Mouse (Mus musculus): ENCODE results near the gene Mafb. TPM values are rescaled to one million over a fixed set of nuclear protein-coding genes. Genes with fewer than 3 reads are reported as not detected.

Mafb gene
- polyA plus RNA-seq, 2 experiments: 20.8 to 24.5 TPM

DNA sequence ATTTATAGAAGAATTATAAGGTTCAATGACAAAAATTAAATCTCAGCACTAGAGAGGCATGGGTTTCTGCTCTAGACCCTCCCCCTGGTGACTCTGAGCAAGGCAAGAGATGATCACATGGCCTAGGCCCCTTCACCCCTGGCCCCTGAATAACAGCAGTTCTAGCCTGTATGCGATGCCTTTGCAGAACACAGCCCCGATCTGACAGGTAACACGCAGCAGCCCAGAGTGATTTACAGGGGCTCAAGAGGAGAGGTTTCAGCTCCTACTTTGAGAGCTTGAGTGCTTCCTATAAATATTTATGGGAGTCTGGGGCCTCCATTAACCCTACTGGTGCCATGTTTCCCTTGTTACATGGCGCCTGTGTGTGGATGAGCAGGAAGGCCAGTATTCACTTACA, 9.4 kb downstream of the Mafb start:
- ATAC-seq (ENCODE audit: low FRiP score, low read depth) (no peak), DNase-seq (ENCODE audit: low spot score) (no peak)
- Histone ChIP-seq H3K4me1 (ENCODE audit: control insufficient read depth, insufficient read depth, low read length) (peaks cover 13% of the 10 kb centered on the region), H3K4me2 (replicated peaks; ENCODE audit: low read depth, low read length, severe bottlenecking) (no peak overlapping the region), H3K9me3 (ENCODE audit: control insufficient read depth, low read length) (no peaks in the 10 kb centered on the region), H3K4me3 (replicated peaks; ENCODE audit: low read length) (no peak overlapping the region), H3K27ac (replicated peaks; ENCODE audit: low read depth, low read length) (no peak overlapping the region), H3K9ac (ENCODE audit: low read depth, low read length, severe bottlenecking) (no peak overlapping the region), H3K36me3 (ENCODE audit: control insufficient read depth, insufficient read depth, low read length) (no peaks in the 10 kb centered on the region), H3K27me3 (ENCODE audit: control insufficient read depth, insufficient read depth, low read length) (peaks cover 46% of the 10 kb centered on the region)
- WGBS: 15% methylated on average over 4 of the region's 4 CpGs
- TF ChIP-seq POLR2A (IDR thresholded peaks at IDR 0.05; ENCODE audit: borderline replicate concordance, extremely low read depth, insufficient read depth, insufficient read length): no peak

DNA sequence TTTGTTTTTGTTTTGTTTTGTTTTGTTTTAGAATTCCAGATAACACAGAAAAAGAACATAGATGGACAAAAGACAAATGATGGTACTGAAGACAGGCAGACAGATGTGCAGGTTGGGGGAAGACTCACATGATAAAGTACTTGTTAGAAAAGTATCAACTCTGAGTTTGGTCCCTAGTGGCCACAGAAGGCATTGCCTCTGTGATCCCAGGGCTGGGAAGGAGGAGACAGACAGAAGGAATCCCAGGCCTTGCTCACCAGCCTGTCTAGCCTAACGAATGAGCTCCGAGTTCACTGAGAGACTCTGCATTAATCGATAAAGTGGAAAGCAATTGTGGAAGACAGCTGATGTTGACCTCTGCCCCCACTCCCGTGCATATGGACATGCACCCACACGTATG, 10.7 kb downstream of the Mafb start:
- Histone ChIP-seq H3K4me1 (ENCODE audit: control insufficient read depth, insufficient read depth, low read length) (peaks cover 13% of the 10 kb centered on the region), H3K9ac (ENCODE audit: low read depth, low read length, severe bottlenecking) (no peak overlapping the region), H3K27me3 (ENCODE audit: control insufficient read depth, insufficient read depth, low read length) (peaks cover 34% of the 10 kb centered on the region), H3K27ac (replicated peaks; ENCODE audit: low read depth, low read length) (no peak overlapping the region), H3K4me2 (replicated peaks; ENCODE audit: low read depth, low read length, severe bottlenecking) (no peak overlapping the region), H3K4me3 (replicated peaks; ENCODE audit: low read length) (no peak overlapping the region), H3K36me3 (ENCODE audit: control insufficient read depth, insufficient read depth, low read length) (no peaks in the 10 kb centered on the region), H3K9me3 (ENCODE audit: control insufficient read depth, low read length) (no peaks in the 10 kb centered on the region)
- 53% methylated on average over 5 of the region's 5 CpGs for WGBS
- no peak for TF ChIP-seq POLR2A (IDR thresholded peaks at IDR 0.05; ENCODE audit: borderline replicate concordance, extremely low read depth, insufficient read depth, insufficient read length)
- ATAC-seq (ENCODE audit: low FRiP score, low read depth) (no peak), DNase-seq (ENCODE audit: low spot score) (no peak)

DNA sequence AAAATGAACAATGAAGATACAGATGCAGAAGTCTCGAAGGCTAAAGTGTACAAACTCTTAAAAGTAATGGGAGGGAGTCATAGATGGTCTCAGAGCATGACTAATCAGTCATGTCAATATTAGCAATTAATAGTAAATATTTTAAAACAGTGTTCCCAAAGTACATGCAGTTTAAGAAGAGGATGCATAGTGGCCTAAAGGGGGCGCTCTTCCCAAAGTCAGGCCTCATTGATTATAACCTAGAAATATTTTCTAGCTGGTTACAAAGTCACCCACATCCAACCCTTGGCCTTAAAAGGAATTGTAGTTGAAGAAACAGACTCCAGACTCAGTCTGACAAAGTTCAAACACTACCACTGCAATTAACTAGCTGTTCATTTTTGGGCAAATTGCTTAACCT, 12.5 kb downstream of the Mafb start:
- H3K4me1 ChIP-seq (ENCODE audit: control insufficient read depth, insufficient read depth, low read length): peaks cover 7% of the 10 kb centered on the region
- DNase-seq (ENCODE audit: low spot score) (no peak), ATAC-seq (ENCODE audit: low FRiP score, low read depth) (no peak)
- no peaks in the 10 kb centered on the region for H3K9me3 ChIP-seq (ENCODE audit: control insufficient read depth, low read length)
- H3K36me3 ChIP-seq (ENCODE audit: control insufficient read depth, insufficient read depth, low read length): no peaks in the 10 kb centered on the region
- WGBS: 64% methylated on average over 2 of the region's 2 CpGs
- TF ChIP-seq POLR2A (IDR thresholded peaks at IDR 0.05; ENCODE audit: borderline replicate concordance, extremely low read depth, insufficient read depth, insufficient read length): no peak
- H3K27me3 ChIP-seq (ENCODE audit: control insufficient read depth, insufficient read depth, low read length): peaks cover 17% of the 10 kb centered on the region
- H3K9ac ChIP-seq (ENCODE audit: low read depth, low read length, severe bottlenecking): no peak overlapping the region
- no peak overlapping the region for H3K27ac ChIP-seq (replicated peaks; ENCODE audit: low read depth, low read length)
- no peak overlapping the region for H3K4me3 ChIP-seq (replicated peaks; ENCODE audit: low read length)
- no peak overlapping the region for H3K4me2 ChIP-seq (replicated peaks; ENCODE audit: low read depth, low read length, severe bottlenecking)

DNA sequence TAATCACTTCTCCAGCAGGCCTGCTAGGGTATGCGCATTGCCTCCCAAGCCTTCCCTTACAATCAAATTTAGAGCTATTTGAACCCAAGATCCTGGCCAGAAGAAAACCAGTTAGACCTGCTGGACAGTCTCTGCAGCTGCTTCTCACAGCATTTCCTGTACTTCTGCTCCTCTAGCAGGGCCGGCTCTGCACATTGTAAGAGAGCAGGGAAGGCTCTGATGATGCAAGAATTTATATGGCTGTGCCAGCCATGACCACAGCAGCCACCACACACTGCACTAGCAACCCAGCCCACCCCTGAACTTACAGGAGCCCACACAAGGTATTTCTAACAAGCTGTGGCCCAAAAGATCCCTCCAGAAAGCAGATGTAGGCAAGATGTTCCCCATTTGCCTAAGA, 13.3 kb downstream of the Mafb start:
- no peak overlapping the region for H3K4me3 ChIP-seq (replicated peaks; ENCODE audit: low read length)
- WGBS: 33% methylated on average over 2 of the region's 2 CpGs
- no peak overlapping the region for H3K9ac ChIP-seq (ENCODE audit: low read depth, low read length, severe bottlenecking)
- no peak for DNase-seq (ENCODE audit: low spot score)
- no peak for TF ChIP-seq POLR2A (IDR thresholded peaks at IDR 0.05; ENCODE audit: borderline replicate concordance, extremely low read depth, insufficient read depth, insufficient read length)
- no peaks in the 10 kb centered on the region for H3K36me3 ChIP-seq (ENCODE audit: control insufficient read depth, insufficient read depth, low read length)
- no peak overlapping the region for H3K27ac ChIP-seq (replicated peaks; ENCODE audit: low read depth, low read length)
- no peaks in the 10 kb centered on the region for H3K9me3 ChIP-seq (ENCODE audit: control insufficient read depth, low read length)
- no peak for ATAC-seq (ENCODE audit: low FRiP score, low read depth)
- peaks cover 11% of the 10 kb centered on the region for H3K4me1 ChIP-seq (ENCODE audit: control insufficient read depth, insufficient read depth, low read length)
- H3K27me3 ChIP-seq (ENCODE audit: control insufficient read depth, insufficient read depth, low read length): peaks cover 10% of the 10 kb centered on the region
- H3K4me2 ChIP-seq (replicated peaks; ENCODE audit: low read depth, low read length, severe bottlenecking): no peak overlapping the region

DNA sequence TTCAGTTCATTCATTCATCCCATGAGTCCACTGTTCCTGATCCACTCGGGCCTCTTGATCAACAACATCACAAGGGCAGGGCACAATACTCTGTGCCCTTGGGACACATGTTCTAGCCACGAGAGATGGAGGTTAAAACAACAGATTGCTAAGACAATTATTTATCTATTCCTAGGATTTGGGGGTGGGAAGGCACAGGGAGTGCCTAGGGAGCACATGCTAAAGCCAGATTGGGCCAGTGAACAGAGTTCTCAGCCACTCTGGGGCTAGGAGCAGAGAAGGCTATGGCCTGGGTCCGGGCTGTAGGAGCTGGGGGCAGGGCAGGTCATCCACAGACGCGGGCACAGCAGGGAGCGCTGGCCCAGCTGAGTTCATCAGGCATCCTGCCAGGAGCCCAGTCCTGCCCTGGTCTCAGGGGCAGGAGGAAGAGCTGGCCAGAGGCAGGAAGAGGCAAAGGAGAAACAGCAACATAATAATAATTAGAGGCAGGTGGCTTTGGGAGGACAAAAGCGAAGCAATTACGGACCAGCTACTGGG, 15.8 kb downstream of the Mafb start:
- WGBS: 32% methylated on average over 8 of the region's 8 CpGs
- TF ChIP-seq POLR2A (IDR thresholded peaks at IDR 0.05; ENCODE audit: borderline replicate concordance, extremely low read depth, insufficient read depth, insufficient read length): no peak
- peaks cover 6% of the 10 kb centered on the region; the same call in 1 of the 2 replicates for H3K4me1 ChIP-seq (ENCODE audit: control insufficient read depth, insufficient read depth, low read length)
- no peaks in the 10 kb centered on the region for H3K27me3 ChIP-seq (ENCODE audit: control insufficient read depth, insufficient read depth, low read length)
- no peaks in the 10 kb centered on the region for H3K36me3 ChIP-seq (ENCODE audit: control insufficient read depth, insufficient read depth, low read length)
- H3K27ac ChIP-seq (replicated peaks; ENCODE audit: low read depth, low read length): no peak overlapping the region
- H3K9me3 ChIP-seq (ENCODE audit: control insufficient read depth, low read length): no peaks in the 10 kb centered on the region
- ATAC-seq (ENCODE audit: low FRiP score, low read depth) (no peak), DNase-seq (ENCODE audit: low spot score) (no peak)
- no peak overlapping the region for H3K4me3 ChIP-seq (replicated peaks; ENCODE audit: low read length)
- H3K4me2 ChIP-seq (replicated peaks; ENCODE audit: low read depth, low read length, severe bottlenecking): no peak overlapping the region
- H3K9ac ChIP-seq (ENCODE audit: low read depth, low read length, severe bottlenecking): no peak overlapping the region

DNA sequence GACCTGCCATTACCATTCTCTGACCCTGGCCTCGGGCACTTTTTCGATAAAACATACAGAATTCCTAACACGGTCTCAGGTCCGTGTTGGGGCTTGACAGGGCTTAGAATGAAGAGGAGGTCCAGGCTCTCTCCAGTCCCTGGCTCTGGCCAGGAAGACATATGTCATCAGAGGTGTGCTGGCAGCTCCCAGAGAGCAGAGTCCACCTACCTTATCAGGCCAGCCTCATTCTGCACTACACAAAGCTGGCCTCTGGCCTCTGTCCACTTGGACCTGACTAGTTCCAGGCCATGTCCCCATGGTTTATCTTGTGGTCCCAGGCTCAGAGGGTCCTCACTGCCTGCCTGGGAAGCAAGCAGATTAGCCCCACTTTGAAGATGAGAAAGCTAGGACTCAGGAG, 17.3 kb downstream of the Mafb start:
- DNase-seq (ENCODE audit: low spot score): no peak
- H3K27ac ChIP-seq (replicated peaks; ENCODE audit: low read depth, low read length): no peak overlapping the region
- H3K4me3 ChIP-seq (replicated peaks; ENCODE audit: low read length): no peak overlapping the region
- no peak for TF ChIP-seq POLR2A (IDR thresholded peaks at IDR 0.05; ENCODE audit: borderline replicate concordance, extremely low read depth, insufficient read depth, insufficient read length)
- H3K4me1 ChIP-seq (ENCODE audit: control insufficient read depth, insufficient read depth, low read length): peaks cover 6% of the 10 kb centered on the region; the same call in 1 of the 2 replicates
- no peaks in the 10 kb centered on the region for H3K9me3 ChIP-seq (ENCODE audit: control insufficient read depth, low read length)
- no peak overlapping the region for H3K9ac ChIP-seq (ENCODE audit: low read depth, low read length, severe bottlenecking)
- H3K36me3 ChIP-seq (ENCODE audit: control insufficient read depth, insufficient read depth, low read length): no peaks in the 10 kb centered on the region
- ATAC-seq (ENCODE audit: low FRiP score, low read depth): no peak
- WGBS: 52% methylated on average over 4 of the region's 4 CpGs
- no peaks in the 10 kb centered on the region for H3K27me3 ChIP-seq (ENCODE audit: control insufficient read depth, insufficient read depth, low read length)
- no peak overlapping the region for H3K4me2 ChIP-seq (replicated peaks; ENCODE audit: low read depth, low read length, severe bottlenecking)

Data from limb, embryonic 14.5 days (tissue).